Mouse (Mus musculus) spleen, postnatal 10 days (tissue): ENCODE data around the gene Gm17174.
A peak's percentile ranks its signal among the peaks of the same experiment; 100 is the strongest.
"Not testable (repeated sequence)": the region's sequence is repeated elsewhere in the genome, so short reads cannot be mapped to it uniquely, and the experiment has no call there.

Experiments
- DNase-seq, 2 experiments: peaks; one replicate each; pipeline ENCODE4 v3.0.0; 2021 to 2022; ENCODE audit warnings: low spot score in 2 of 2

The Gm17174 gene

GRCm38 (mm10) chr14:51592039-51592438, at the start of gene Gm17174:
Gene Gm17174, minus strand, starts transcription at chr14:51592139.
- DNase-seq = not testable (repeated sequence)

- DNase-seq = not testable (repeated sequence)
Measured at GRCm38 (mm10) chr14:51635566-51635965, 43.6 kb upstream of the Gm17174 start, which contains the start of gene Gm4181. Gene Gm4181, minus strand, starts transcription at chr14:51635666.

- peak; percentile 20 for DNase-seq
Measured at GRCm38 (mm10) chr14:51632426-51632825, 40.5 kb upstream of the Gm17174 start.

GRCm38 (mm10) chr14:51611210-51611609, 19.3 kb upstream of the Gm17174 start, which contains the start of gene Gm17078:
Gene Gm17078, minus strand, starts transcription at chr14:51611310.
- DNase-seq = no peak

- DNase-seq = not testable (repeated sequence)
Measured at GRCm38 (mm10) chr14:51573963-51574362, 18.0 kb downstream of the Gm17174 start, which contains the start of gene Gm17175. Gene Gm17175, minus strand, starts transcription at chr14:51574063.

- DNase-seq = no peak
Measured at GRCm38 (mm10) chr14:51552490-51552889, 39.4 kb downstream of the Gm17174 start, which contains the start of gene Gm5622. Gene Gm5622, plus strand, starts transcription at chr14:51552790.
